Mouse (Mus musculus) limb, embryonic 12.5 days (tissue): ENCODE measurements around the gene Dkk2. TPM values are rescaled to one million over a fixed set of nuclear protein-coding genes. Genes with fewer than 3 reads are reported as not detected.

Experiments
- ATAC-seq: fragments of 200-750 bp; cut with Nextera tagmentation; 2 replicates; pipeline ENCODE4 v1.8.0; 2017; ENCODE audit warnings: low read depth, moderate TSS enrichment; ENCODE audit not compliant: insufficient number of reproducible peaks, insufficient read depth, low FRiP score, low TSS enrichment
- H3K27ac ChIP-seq: fragments of 300-500 bp; sonication (generic); 2 replicates; pipeline ENCODE4 v1.5.1; 2016; ENCODE audit warnings: mild to moderate bottlenecking, moderate library complexity
- H3K27me3 ChIP-seq: fragments of 300-500 bp; sonication (generic); 2 replicates; pipeline ENCODE4 v1.6.1; 2016; ENCODE audit warnings: mild to moderate bottlenecking, moderate library complexity
- H3K36me3 ChIP-seq: fragments of 300-500 bp; sonication (generic); 2 replicates; pipeline ENCODE4 v1.6.1; 2016; ENCODE audit warnings: mild to moderate bottlenecking, moderate library complexity
- H3K4me1 ChIP-seq: fragments of 300-500 bp; sonication (generic); replicated peaks from 2 replicates; pipeline ENCODE4 v1.6.1; 2016
- H3K4me2 ChIP-seq: fragments of 300-500 bp; sonication (generic); 2 replicates; pipeline ENCODE4 v1.6.1; 2016; ENCODE audit warnings: mild to moderate bottlenecking, moderate library complexity
- H3K4me3 ChIP-seq: fragments of 300-500 bp; sonication (generic); replicated peaks from 2 replicates; pipeline ENCODE4 v1.5.1; 2016; ENCODE audit warnings: mild to moderate bottlenecking
- H3K9ac ChIP-seq: fragments of 300-500 bp; sonication (generic); replicated peaks from 2 replicates; pipeline ENCODE4 v1.6.1; 2016; ENCODE audit warnings: mild to moderate bottlenecking, moderate library complexity
- H3K9me3 ChIP-seq: fragments of 300-500 bp; sonication (generic); 2 replicates; pipeline ENCODE4 v1.6.1; 2016; ENCODE audit warnings: mild to moderate bottlenecking, moderate library complexity
- WGBS: fragments of 180-500 bp; shearing (Covaris S2); methylation state at CpG from one replicate; pipeline ENCODE4 v1.1.7; 2016; 5-methylcytosine and 5-hydroxymethylcytosine counted together
- polyA plus RNA-seq: library from polyadenylated mRNA; unstranded; fragments of >200 nt; fragmentation: Nextera tagmentation; extraction: Ambion mirVana; gene quantifications from 2 replicates; pipeline ENCODE4 v1.2.1, GENCODE M21; 2016

The Dkk2 gene
- polyA plus RNA-seq, 1 experiment from 2014 or later: 30.4 TPM

DNA sequence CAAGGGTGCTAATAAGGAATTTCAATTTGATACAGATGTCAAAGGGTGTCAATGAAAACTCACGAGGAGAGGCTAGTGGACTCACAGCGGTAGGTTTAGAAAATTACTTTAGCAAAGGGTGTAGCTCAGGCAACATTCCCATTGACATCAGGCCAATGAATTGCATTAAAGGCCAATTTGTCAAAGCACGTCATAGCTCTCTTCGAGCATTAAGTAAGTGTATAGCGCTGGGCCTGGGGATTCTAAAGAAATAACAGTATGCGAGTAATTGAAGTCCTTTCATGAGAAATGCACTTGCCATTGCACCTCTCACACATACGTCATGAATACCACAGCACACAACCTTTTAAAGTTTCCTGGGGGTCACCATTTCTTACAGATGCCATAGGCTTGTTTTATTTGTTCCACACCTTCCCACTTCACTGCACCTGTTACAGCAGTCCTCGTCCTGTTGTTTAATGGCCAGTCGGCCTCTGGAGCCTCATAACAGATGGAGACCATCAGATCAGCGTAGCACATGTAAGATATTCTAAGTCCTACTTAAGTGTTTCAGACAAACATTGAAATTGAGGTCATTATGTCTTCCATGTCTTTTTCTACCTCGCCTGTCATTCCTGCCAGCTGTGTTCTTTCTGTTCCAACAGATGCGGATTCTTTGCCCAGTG lies 101.9 kb downstream of the Dkk2 start:
- Histone ChIP-seq H3K27ac (no peak overlapping the region), H3K4me2 (no peak overlapping the region), H3K9me3 (no peaks in the 10 kb centered on the region), H3K27me3 (no peaks in the 10 kb centered on the region), H3K4me3 (no peak overlapping the region), H3K36me3 (no peaks in the 10 kb centered on the region), H3K4me1 (no peaks in the 10 kb centered on the region), H3K9ac (no peak overlapping the region)
- WGBS: 59% methylated on average over 12 of the region's 12 CpGs
- ATAC-seq: peak; percentile 47; the same call in 1 of the 2 replicates

DNA sequence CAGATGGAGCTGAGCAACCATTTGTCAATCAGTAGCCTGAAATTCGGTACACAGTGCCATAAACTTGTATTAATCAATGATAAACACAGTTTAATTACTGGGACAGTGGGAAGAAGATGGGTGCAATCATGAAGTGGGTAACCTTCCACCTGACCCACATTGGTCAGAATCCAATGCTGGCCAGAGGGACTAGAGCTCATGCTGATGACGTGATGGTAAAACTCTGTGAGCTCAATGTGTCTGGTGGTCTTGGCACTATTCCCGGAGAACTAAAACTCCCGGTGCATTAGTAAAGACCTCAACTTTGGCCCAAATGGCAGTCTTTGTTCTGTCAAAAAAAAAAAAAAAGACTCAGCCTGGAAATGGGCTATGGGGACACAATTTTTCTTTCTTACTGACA lies 116.9 kb downstream of the Dkk2 start:
- no peaks in the 10 kb centered on the region for H3K9me3 ChIP-seq
- H3K9ac ChIP-seq: no peak overlapping the region
- WGBS: 77% methylated on average over 4 of the region's 4 CpGs
- H3K36me3 ChIP-seq: no peaks in the 10 kb centered on the region
- H3K27me3 ChIP-seq: no peaks in the 10 kb centered on the region
- H3K27ac ChIP-seq: no peak overlapping the region
- H3K4me3 ChIP-seq: no peak overlapping the region
- ATAC-seq: no peak
- H3K4me2 ChIP-seq: no peak overlapping the region
- H3K4me1 ChIP-seq: no peaks in the 10 kb centered on the region

DNA sequence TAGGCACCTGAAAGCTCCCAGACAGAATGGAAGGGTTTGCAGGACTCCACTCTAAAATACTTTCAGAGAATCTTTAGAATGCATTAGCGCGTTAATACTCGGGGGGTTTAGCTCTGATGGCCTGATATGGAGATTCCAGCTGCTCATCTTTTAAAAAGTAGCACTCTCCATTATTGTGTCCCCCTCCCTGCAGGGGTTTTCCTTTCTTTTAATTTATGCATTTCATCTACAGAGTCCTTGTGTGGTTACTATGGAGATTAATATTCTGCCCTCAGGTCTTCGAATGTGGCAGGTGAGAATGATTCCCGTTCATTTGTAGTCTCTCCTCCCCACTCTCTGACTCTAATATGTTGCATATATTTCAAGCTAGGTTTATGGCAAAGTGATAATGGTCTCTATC lies 117.6 kb downstream of the Dkk2 start:
- Histone ChIP-seq H3K9me3 (no peaks in the 10 kb centered on the region), H3K4me2 (no peak overlapping the region), H3K4me3 (no peak overlapping the region), H3K27me3 (no peaks in the 10 kb centered on the region), H3K9ac (no peak overlapping the region), H3K36me3 (no peaks in the 10 kb centered on the region), H3K4me1 (no peaks in the 10 kb centered on the region), H3K27ac (no peak overlapping the region)
- 87% methylated on average over 5 of the region's 5 CpGs for WGBS
- no peak for ATAC-seq

DNA sequence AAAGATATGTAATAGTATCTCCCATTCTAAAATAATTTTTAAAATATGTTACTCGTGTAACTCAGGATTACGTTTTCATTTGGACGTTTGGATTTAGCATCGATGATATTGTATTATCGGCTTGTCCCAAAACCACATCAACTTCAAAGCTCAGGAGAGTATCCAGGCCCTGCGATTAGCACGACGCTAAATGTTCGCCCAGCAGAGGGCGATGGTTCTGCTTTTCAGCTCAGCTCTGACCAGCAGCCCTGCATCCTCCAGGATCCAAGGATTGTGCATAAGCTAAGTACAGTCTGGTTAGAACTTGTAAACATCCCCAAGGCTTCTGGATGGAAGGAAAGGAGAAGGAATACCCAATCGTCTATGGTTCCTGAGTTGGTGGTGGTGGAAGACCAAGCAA lies 122.4 kb downstream of the Dkk2 start:
- Histone ChIP-seq H3K27me3 (no peaks in the 10 kb centered on the region), H3K4me2 (no peak overlapping the region), H3K4me3 (no peak overlapping the region), H3K9me3 (no peaks in the 10 kb centered on the region), H3K4me1 (no peaks in the 10 kb centered on the region), H3K27ac (no peak overlapping the region), H3K36me3 (no peaks in the 10 kb centered on the region), H3K9ac (no peak overlapping the region)
- 32% methylated on average over 11 of the region's 11 CpGs for WGBS
- ATAC-seq: no peak

DNA sequence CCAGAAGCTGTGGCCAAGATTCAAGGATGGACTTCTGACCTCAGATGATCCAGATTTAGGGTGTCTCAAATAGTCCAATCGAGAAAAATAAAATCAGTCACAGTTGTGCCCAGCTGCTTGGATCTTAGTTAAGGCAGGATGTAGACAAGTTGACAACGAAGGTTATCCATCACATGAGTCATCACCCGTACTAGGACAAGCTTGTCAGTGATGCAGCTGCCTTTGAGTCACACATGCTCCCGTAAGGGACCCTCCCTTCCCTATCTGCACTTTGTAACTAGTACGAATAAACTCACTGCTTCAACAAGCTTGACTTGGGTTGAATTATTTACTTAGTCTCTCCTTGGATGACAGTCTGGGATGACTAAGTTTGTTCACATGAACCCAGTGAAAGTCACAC lies 126.2 kb downstream of the Dkk2 start:
- Histone ChIP-seq H3K27ac (no peak overlapping the region), H3K4me1 (no peaks in the 10 kb centered on the region), H3K36me3 (no peaks in the 10 kb centered on the region), H3K9me3 (no peaks in the 10 kb centered on the region), H3K4me2 (no peak overlapping the region), H3K4me3 (no peak overlapping the region), H3K27me3 (no peaks in the 10 kb centered on the region), H3K9ac (no peak overlapping the region)
- WGBS: 73% methylated on average over 5 of the region's 5 CpGs
- no peak for ATAC-seq

DNA sequence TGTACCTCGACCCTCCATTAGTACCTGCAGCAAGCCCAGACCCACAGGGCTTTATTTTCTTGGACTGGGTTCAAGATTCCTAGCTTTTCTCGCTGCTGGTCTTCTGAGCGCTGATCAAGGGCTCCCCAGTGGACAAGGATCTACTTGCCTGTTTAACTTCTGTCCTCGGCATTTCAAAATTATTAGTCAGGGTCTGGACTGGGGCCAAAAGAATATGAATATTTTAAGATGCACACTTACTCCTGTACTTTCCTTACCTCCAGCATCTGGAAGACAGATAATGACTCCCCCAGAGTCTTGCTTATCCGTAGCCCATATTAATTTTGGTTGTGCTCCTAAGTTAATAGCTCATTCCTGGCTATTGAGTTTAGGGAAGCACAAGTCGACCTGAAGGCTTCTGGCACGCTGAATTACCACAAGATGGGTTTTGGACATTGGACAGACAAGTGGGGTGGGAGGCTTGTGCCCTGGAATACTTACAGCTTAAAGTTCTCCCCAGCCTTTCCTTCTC lies 134.9 kb downstream of the Dkk2 start:
- ATAC-seq: no peak
- 78% methylated on average over 7 of the region's 7 CpGs for WGBS

DNA sequence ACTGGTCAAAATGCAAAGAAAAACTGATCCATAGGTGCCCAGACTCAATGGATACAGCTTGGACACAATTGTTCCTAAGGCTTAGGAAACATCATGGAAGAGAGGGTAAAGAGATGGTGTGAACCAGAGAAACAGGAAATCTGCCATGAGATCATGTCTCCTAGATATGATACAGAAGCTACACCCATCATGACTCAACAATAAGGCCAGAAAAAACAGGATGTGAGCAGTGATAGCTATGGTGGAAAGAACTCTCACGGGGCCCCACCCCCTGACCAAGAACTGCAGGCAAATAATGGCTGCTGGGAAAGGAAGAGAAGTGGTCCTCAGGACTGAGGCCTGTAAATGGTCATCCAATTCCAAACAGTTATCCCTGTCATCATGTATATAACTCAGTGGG lies 142.5 kb downstream of the Dkk2 start:
- Histone ChIP-seq H3K4me1 (no peaks in the 10 kb centered on the region), H3K4me3 (no peak overlapping the region), H3K27ac (no peak overlapping the region), H3K36me3 (no peaks in the 10 kb centered on the region), H3K9ac (no peak overlapping the region), H3K27me3 (no peaks in the 10 kb centered on the region), H3K4me2 (no peak overlapping the region), H3K9me3 (no peaks in the 10 kb centered on the region)
- ATAC-seq: no peak
- WGBS: 74% methylated on average over 1 of the region's 1 CpGs

More for the DNA sequence above, 134.9 kb downstream of the Dkk2 start:
- Histone ChIP-seq H3K4me1 (no peaks in the 10 kb centered on the region), H3K4me2 (no peak overlapping the region), H3K4me3 (no peak overlapping the region), H3K9ac (no peak overlapping the region), H3K9me3 (no peaks in the 10 kb centered on the region), H3K36me3 (no peaks in the 10 kb centered on the region), H3K27ac (no peak overlapping the region), H3K27me3 (no peaks in the 10 kb centered on the region)
